Mouse (Mus musculus) ovary, postnatal 10 days (tissue): ENCODE measurements around the gene Stx16.
A peak's percentile ranks its signal among the peaks of the same experiment; 100 is the strongest.

Experiments used
- DNase-seq: peaks from one replicate; pipeline ENCODE4 v3.0.0; 2022; ENCODE audit warnings: low spot score

Stx16 gene

DNA sequence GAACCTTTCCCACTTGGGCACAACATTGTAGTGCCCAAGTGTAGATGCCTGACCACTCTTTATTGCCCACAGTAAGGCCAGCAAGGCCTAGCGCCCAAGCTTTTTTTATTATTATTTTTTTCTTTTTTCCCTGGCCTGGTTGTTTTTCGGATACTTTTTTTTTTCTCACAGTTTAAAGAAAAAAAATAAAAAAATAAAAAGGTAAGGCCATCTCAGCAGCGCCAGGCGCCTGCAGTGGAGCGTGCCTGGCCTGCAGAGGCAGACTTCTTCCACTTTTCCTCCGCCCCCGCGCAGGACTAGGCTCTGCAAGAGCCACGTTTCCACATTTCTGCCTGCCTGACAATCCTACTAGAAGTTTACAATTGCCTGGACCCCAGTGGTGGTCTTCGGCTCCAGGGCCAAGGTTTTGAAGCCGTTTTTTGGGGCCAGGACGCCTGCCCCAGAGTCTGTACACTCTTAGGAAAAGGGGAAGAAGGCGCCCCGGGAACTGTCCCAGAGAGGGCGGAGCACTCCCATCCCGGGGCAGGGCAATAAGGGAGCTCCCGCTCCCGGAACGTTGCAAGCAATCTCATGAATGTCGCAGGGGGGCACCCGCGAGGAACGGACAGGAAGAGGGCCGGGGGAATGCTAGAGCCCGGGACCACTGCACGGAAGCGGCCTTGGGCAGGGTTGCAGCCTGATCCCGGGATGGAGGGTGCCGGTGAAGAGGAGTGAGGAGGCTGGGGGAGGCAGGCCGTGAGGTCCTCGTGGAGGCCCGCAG is at the start of gene Stx16:
Stx16 (plus strand) TSS at position 636 of the 760 bp plus-strand sequence.
- DNase-seq, result peak; percentile 98

- DNase-seq, result no peak
These were observed 49.7 kb upstream of the Stx16 start for GRCm38 (mm10) chr2:174026406-174026805.

- no peak for DNase-seq
These were observed 42.8 kb upstream of the Stx16 start for GRCm38 (mm10) chr2:174033257-174033800.

- DNase-seq, result no peak
These were observed 28.5 kb upstream of the Stx16 start for GRCm38 (mm10) chr2:174047656-174048055.

- no peak for DNase-seq
These were observed 26.4 kb upstream of the Stx16 start for GRCm38 (mm10) chr2:174049481-174050338.

GRCm38 (mm10) chr2:174050339-174050685 is 25.8 kb upstream of the Stx16 start:
- no peak for DNase-seq

DNA sequence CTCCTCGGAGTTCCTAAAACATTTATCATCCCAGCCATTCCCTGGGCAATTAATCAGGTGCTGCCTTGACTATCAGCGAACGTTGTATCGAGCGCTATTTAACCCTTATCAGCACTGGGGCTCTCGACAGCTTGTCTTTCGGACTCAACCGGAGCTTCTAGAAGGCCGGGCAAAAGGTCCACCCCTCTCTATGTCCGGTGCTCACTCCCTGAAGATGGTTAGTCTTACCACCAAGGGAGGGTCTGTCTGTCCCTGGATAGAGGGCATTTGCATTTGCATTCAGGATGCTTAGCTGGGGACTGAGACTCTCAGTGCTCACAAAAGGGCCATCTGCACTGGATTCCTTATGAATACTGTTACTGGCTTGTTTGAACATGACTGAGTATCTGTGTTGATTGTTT is 25.0 kb upstream of the Stx16 start:
- no peak for DNase-seq

DNA sequence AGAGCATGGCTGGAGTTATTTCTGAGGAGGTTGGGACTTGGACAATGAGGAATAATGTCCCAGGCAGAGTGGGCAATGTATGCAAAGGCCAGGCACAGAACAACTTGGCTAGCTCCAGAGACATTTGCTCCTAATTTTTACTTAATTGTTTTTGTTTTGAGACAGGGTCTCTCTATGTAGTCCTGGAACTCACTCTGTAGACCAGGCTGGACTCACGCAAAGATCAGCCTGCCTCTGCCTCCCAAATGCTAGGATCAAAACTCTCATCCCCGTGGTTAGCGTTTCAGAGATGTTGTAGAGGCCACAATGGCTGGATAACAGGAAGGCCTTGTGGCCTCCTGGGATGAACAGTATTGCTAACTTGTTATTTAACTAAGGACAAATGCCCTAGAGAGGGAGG is 21.6 kb upstream of the Stx16 start:
- no peak for DNase-seq

DNA sequence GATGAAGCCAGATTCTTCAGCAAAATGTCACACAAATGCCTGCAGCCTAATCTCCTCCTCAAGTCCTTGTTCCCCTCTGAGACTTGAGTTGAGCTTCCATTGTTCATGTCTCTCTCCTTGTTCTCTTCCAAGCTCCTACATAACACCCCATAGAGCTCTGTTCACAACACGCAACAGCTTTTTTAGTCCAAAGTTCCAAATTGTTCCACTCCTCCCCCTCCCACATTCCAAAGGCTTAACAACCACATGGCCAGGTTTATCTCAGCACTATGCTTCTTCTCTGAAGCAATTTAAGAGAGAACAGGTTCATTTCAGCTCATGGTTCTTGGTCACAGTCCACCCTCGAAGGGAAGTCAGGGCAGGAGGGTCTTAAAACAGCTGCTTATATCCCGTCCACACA is 18.4 kb upstream of the Stx16 start:
- no peak for DNase-seq

GRCm38 (mm10) chr2:174058316-174058939 is 17.7 kb upstream of the Stx16 start:
- no peak for DNase-seq

GRCm38 (mm10) chr2:174059591-174060385 is 16.3 kb upstream of the Stx16 start:
- DNase-seq, result no peak

DNA sequence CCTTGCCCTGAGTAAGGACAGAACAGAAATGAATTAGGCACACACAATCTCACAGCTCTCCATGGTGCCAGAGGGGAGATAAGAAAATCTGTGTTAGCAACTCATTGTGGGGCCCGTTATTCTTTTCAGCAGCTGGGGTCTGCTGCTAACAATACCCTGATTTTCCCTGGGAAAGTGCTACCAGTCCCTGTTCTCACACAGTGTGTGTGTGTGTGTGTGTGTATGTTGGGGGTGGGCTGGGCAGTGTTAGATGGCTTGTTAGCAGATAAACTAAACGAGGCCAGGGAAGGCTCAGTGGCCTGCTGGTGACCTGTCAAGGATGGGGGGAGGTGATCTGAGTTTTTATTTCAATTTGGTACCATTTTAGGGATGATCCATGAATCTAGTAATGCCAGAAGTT is 14.9 kb upstream of the Stx16 start:
- no peak for DNase-seq

- no peak for DNase-seq
These were observed 13.0 kb upstream of the Stx16 start for GRCm38 (mm10) chr2:174063074-174063473.

DNA sequence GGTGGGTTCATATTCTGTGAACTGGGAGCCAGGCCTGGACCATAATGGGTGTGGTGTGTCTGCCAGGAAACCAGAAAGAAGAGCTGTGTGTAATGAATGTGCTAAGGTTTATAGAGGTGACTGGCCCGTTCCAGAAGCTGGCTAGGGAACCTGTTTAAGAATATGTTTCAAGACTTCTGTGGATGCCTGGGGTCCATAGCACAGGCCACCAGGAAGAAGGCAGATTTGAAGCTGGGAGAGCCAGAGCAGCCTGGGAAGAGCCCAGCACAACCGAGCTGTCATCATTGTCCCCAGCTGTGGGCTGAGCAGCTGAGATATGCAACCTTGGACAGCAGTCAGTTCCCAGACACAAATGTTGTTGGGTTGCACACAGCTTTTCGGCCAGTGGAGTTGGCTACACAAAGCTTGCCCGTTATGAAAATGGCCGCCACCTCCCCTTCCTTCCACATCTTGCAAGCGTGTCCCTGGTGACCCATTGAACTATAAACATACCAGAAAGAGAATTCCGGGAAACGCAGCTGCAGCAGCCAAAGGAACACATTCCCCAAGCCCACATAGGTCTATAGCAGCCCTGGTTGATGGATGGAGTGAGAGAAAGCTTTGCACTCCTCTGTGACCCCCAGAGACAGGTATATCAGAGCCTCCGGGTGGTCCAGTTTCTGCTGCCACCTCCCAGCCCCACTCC is 12.4 kb upstream of the Stx16 start:
- DNase-seq, result no peak

DNA sequence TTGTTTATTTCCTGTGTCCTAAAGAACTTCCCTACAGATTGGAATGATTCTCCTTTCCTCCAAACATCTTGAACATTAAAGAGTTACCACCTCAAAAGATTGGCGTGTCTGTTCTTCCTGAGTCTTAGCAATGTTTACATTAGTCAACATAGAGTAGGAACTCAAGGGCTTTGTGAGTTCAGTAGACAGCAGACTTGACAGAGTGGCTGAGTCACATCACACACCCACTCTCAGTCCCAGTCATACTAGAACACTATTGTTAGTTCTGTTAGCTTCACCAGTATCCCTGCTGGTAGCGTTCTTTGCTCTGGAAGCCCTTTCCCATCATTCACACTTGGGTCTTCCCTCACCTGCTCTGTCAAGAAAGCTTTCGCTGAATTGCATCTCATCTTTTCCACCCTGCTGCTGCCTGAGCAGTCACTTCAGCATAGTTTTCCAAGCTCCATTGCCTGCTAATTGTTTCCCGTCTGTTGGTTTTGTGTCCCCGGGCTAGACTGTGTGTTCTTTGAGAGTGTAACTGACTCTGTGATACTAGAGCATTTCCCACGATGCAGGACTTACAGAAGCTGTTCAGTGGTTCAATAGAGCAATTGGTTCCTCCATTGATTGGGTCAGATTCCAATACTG is 8.2 kb upstream of the Stx16 start:
- DNase-seq, result no peak

DNA sequence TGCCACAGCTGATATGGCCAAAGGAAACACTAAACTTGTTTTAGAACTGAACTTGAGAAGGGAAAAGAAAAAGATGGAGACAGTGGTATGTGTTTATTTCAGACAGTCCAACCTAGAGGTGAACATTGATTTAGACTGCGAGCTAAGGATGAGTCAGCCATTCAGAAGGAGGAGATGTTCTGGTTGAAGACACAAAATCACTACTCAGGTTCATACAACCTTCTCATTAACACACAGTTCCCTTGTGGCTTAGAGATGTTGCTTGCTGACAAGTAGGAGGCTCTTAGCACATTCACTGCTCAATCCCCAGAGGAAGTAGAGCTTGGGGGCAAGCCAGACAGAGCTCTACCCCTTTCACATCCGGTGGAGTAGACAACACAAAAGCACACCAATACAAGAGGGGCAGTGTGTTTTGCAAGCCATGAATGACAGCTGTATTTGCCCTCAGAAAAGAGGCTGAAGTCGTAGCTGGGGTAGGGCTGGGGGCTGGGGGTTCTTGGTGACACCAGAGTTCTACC is 6.5 kb upstream of the Stx16 start:
- no peak for DNase-seq

GRCm38 (mm10) chr2:174071406-174071805 is 4.7 kb upstream of the Stx16 start:
- DNase-seq, result no peak

DNA sequence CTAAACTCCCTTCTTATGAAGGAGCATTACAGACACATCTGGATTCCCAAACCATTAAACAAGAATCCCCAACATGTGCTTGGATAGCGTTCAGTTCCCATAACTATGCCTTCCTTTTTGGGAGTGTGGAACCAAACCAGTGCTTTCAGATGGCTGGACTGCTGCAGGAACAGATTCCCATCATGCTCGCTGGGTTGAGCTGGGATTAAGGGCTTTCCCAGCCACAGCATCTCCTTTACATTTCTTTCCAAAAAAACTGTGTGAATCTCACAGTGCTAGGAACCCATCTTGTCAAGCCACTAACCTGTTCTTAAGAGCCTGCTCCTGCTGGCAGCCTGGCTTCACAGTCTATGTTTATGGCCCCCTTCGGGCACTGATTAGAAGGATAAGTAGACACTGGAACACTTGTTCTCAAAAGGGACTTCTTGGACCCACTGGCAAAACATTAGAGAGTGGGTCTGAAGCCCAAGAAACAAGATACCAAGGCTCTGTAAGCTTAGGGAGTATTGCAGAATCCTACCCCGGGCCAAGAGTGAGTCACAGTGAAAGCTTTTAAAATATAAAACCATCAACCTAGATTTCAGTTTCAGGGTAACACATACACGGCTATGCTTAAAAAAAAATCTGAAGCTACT is 2.8 kb upstream of the Stx16 start:
- no peak for DNase-seq

- DNase-seq, result no peak
These were observed 1.5 kb upstream of the Stx16 start for GRCm38 (mm10) chr2:174074621-174075020.

DNA sequence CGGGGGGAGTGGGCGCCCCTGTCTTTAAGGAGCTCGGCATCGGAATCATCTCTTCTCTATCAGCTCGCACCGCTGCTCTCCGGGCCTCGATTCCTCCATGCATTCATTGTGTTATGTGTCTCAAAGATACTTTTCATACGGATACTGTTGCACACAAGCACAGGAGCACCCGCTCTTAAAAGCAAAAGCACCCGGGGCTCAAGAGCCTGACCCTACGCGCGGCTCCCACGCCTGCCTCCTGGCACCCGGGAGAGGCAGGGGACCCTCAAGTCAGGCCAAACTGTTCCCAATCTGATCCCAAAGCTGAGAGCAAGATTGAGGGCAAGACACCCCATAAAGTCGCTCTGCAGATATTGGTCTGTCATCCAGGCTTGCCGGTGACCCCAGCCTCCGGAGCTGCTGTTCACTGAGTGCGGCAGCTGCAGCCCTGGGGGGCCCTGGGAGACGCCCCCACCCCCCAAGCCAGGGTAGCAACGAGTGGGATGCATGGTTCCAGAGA is 987 bp upstream of the Stx16 start:
- DNase-seq, result no peak
